In the genomic region with DNA sequence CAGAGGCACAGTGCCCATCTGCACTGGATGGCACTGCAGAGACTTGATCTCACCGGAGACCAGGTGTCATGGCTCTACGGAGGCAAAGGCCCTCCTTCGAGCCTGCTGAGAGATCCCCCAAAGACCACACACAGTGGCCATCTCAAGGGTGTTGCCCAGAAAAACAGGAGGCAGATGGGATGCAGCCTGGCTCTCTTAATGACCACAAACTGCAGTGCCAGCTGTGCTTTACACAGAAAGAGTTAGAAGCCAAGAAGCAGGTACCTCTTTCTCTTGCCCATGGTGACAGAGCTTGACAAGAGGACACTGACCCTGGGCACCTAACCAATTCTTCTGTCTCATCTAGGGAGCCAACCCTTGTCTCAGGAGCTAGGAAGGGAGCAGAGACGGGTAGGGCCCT, we compare ENCODE assay signal across 16 mouse cellular contexts. TPM values are rescaled to one million over a fixed set of nuclear protein-coding genes. Genes with fewer than 3 reads are reported as not detected.
DNase-seq lines count a peak whose midpoint lies in the region; ATAC-seq and TF ChIP-seq lines count a peak whose summit lies in the region.
"Had no signal": no experiment of that assay in that cellular context is flagged by ENCODE, and none has a peak within 500 bp of the region (broad histone marks: within the 10 kb centered on the region; RNA-seq: fewer than 3 reads in every experiment).

No protein-coding gene starts in this region.

- no peak overlapping the region for H3K4me3 ChIP-seq in forebrain, embryonic 12.5 days (replicated peaks)
- H3K4me3 ChIP-seq in forebrain, embryonic 11.5 days (ENCODE audit: low read depth, low read length): no peak overlapping the region
- H3K4me3 ChIP-seq in lung, postnatal 0 days (ENCODE audit: low read depth, low read length): no peak overlapping the region
- no peak overlapping the region for H3K4me3 ChIP-seq in midbrain, embryonic 12.5 days
- H3K4me3 ChIP-seq: heart, embryonic 12.5 days; limb, embryonic 15.5 days had no signal

- DNase-seq in forebrain, embryonic 11.5 days (ENCODE audit: low spot score): no peak
- DNase-seq in lung, postnatal 0 days (ENCODE audit: low spot score): no peak
- DNase-seq in lung, postnatal 10 days: no peak
- no peak for DNase-seq in layer of hippocampus, postnatal 10 days (ENCODE audit: low spot score in 2 of 2)
- DNase-seq in urinary bladder, postnatal 4 days (ENCODE audit: low spot score in 2 of 2): no peak
- DNase-seq: adrenal gland, postnatal 10 days; cerebellum, postnatal 14 days; kidney, postnatal 25 days; layer of hippocampus, postnatal 36 days; lung, postnatal 14 days had no signal

- TF ChIP-seq EP300 in lung, postnatal 0 days (IDR thresholded peaks at IDR 0.05): no peak

- H3K9ac ChIP-seq in forebrain, embryonic 12.5 days: peak overlapping the region; percentile 5; the same call in 1 of the 2 replicates
- H3K9ac ChIP-seq in forebrain, embryonic 11.5 days (ENCODE audit: low read length): no peak overlapping the region
- H3K9ac ChIP-seq in lung, postnatal 0 days (replicated peaks; ENCODE audit: low read depth): peak overlapping the region; percentile 12; the same call in 1 of the 2 replicates
- H3K9ac ChIP-seq in midbrain, embryonic 12.5 days (replicated peaks): no peak overlapping the region; the same call in 1 of the 2 replicates
- H3K9ac ChIP-seq: limb, embryonic 15.5 days had no signal

- peak overlapping the region; percentile 76 for H3K27ac ChIP-seq in forebrain, embryonic 12.5 days
- no peak overlapping the region; the same call in 1 of the 2 replicates for H3K27ac ChIP-seq in forebrain, embryonic 11.5 days (ENCODE audit: low read depth, low read length)
- no peak overlapping the region for H3K27ac ChIP-seq in lung, postnatal 0 days (ENCODE audit: low read length)
- H3K27ac ChIP-seq in midbrain, embryonic 12.5 days (replicated peaks): peak overlapping the region; percentile 85

- H3K9me3 ChIP-seq in forebrain, embryonic 12.5 days: no peaks in the 10 kb centered on the region
- no peaks in the 10 kb centered on the region for H3K9me3 ChIP-seq in forebrain, embryonic 11.5 days (ENCODE audit: control insufficient read depth, low read length)
- H3K9me3 ChIP-seq in lung, postnatal 0 days (ENCODE audit: low read length): no peaks in the 10 kb centered on the region
- no peaks in the 10 kb centered on the region for H3K9me3 ChIP-seq in midbrain, embryonic 12.5 days
- H3K9me3 ChIP-seq: heart, embryonic 12.5 days; limb, embryonic 15.5 days had no signal

- no peak for TF ChIP-seq CTCF in lung, postnatal 0 days (IDR thresholded peaks at IDR 0.05)

- H3K36me3 ChIP-seq in forebrain, embryonic 12.5 days (replicated peaks): peaks cover 71% of the 10 kb centered on the region
- peaks cover 9% of the 10 kb centered on the region; the same call in 1 of the 2 replicates for H3K36me3 ChIP-seq in forebrain, embryonic 11.5 days (ENCODE audit: control insufficient read depth, insufficient read depth, low read length)
- H3K36me3 ChIP-seq in lung, postnatal 0 days (ENCODE audit: insufficient read depth, low read length): peaks cover 14% of the 10 kb centered on the region
- H3K36me3 ChIP-seq in midbrain, embryonic 12.5 days: peaks cover 47% of the 10 kb centered on the region

- H3K4me1 ChIP-seq in forebrain, embryonic 12.5 days: peaks cover 78% of the 10 kb centered on the region
- H3K4me1 ChIP-seq in forebrain, embryonic 11.5 days (replicated peaks; ENCODE audit: control insufficient read depth, insufficient read depth, low read length): peaks cover 30% of the 10 kb centered on the region
- H3K4me1 ChIP-seq in lung, postnatal 0 days (ENCODE audit: insufficient read depth, low read depth, low read length): no peaks in the 10 kb centered on the region
- peaks cover 79% of the 10 kb centered on the region for H3K4me1 ChIP-seq in midbrain, embryonic 12.5 days

- peaks cover 20% of the 10 kb centered on the region; the same call in 1 of the 2 replicates for H3K27me3 ChIP-seq in forebrain, embryonic 12.5 days
- no peaks in the 10 kb centered on the region; the same call in 1 of the 2 replicates for H3K27me3 ChIP-seq in forebrain, embryonic 11.5 days (ENCODE audit: control insufficient read depth, insufficient read depth, low read length)
- no peaks in the 10 kb centered on the region for H3K27me3 ChIP-seq in lung, postnatal 0 days (replicated peaks; ENCODE audit: insufficient read depth, low read length)
- peaks cover 69% of the 10 kb centered on the region for H3K27me3 ChIP-seq in midbrain, embryonic 12.5 days
- H3K27me3 ChIP-seq: heart, embryonic 12.5 days; limb, embryonic 15.5 days had no signal

- WGBS in forebrain, embryonic 12.5 days: 56% methylated on average over 4 of the region's 4 CpGs
- 65% methylated on average over 4 of the region's 4 CpGs for WGBS in forebrain, embryonic 11.5 days
- WGBS in lung, postnatal 0 days: 50% methylated on average over 4 of the region's 4 CpGs
- WGBS in midbrain, embryonic 12.5 days: 30% methylated on average over 4 of the region's 4 CpGs

- ATAC-seq in forebrain, embryonic 12.5 days (ENCODE audit: low FRiP score): no peak
- no peak for ATAC-seq in forebrain, embryonic 11.5 days (replicated peaks; ENCODE audit: low FRiP score)
- no peak for ATAC-seq in lung, postnatal 0 days
- no peak for ATAC-seq in midbrain, embryonic 12.5 days (ENCODE audit: low FRiP score, low read depth)
- no peak for ATAC-seq in megakaryocyte, adult 5-6 weeks (ENCODE audit: poor library complexity, severe bottlenecking)

- no peak overlapping the region for H3K4me2 ChIP-seq in forebrain, embryonic 12.5 days
- no peak overlapping the region for H3K4me2 ChIP-seq in forebrain, embryonic 11.5 days (ENCODE audit: low read depth, low read length, severe bottlenecking)
- no peak overlapping the region for H3K4me2 ChIP-seq in lung, postnatal 0 days (replicated peaks; ENCODE audit: low read depth, low read length)
- peak overlapping the region; percentile 27; the same call in 1 of the 2 replicates for H3K4me2 ChIP-seq in midbrain, embryonic 12.5 days (replicated peaks)
- H3K4me2 ChIP-seq: heart, embryonic 12.5 days; limb, embryonic 15.5 days had no signal

RNA-seq across cellular contexts. Expression of a gene that starts 32.4 kb away (rescaled TPM):
- polyA plus RNA-seq in forebrain, embryonic 12.5 days (2016; fragmentation: Nextera tagmentation; extraction: Ambion mirVana): 0.23 and 0.33 TPM in 2 replicates
- 0.49 TPM in 1 of 2 replicates, not detected in the other for polyA plus RNA-seq in forebrain, embryonic 11.5 days (2014; fragmentation: Nextera tagmentation; extraction: Ambion mirVana)
- polyA plus RNA-seq in lung, postnatal 0 days (2015; fragmentation: Nextera tagmentation; extraction: Ambion mirVana): 3.8 and 5.0 TPM in 2 replicates
- 0.32 and 0.47 TPM in 2 replicates for polyA plus RNA-seq in midbrain, embryonic 12.5 days (2016; fragmentation: Nextera tagmentation; extraction: Ambion mirVana)
- 1 to 10 TPM; 2.3 to 3.7 TPM for total RNA-seq in layer of hippocampus, postnatal 10 days (2021)
- total RNA-seq in megakaryocyte, adult 5-6 weeks (2015): 0.36 TPM in 1 of 2 replicates, not detected in the other
- total RNA-seq in megakaryocyte, adult 5-6 weeks (2017): not detected in 2 replicates
- total RNA-seq: gastrocnemius, adult 18-20 months had no signal

RNA-seq across cellular contexts. Expression of a gene that starts 32.6 kb away (rescaled TPM):
- polyA plus RNA-seq in forebrain, embryonic 12.5 days (2016; fragmentation: Nextera tagmentation; extraction: Ambion mirVana): 7.8 and 8.4 TPM in 2 replicates
- 6.4 and 9.0 TPM in 2 replicates for polyA plus RNA-seq in forebrain, embryonic 11.5 days (2014; fragmentation: Nextera tagmentation; extraction: Ambion mirVana)
- 23.5 and 27.6 TPM in 2 replicates for polyA plus RNA-seq in lung, postnatal 0 days (2015; fragmentation: Nextera tagmentation; extraction: Ambion mirVana)
- polyA plus RNA-seq in midbrain, embryonic 12.5 days (2016; fragmentation: Nextera tagmentation; extraction: Ambion mirVana): 7.1 TPM in 2 replicates
- total RNA-seq in layer of hippocampus, postnatal 10 days (2021): 1 to 10 TPM; 5.0 to 6.2 TPM
- 0.36 and 1.5 TPM in 2 replicates for total RNA-seq in megakaryocyte, adult 5-6 weeks (2015)
- 0.33 and 1.1 TPM in 2 replicates for total RNA-seq in megakaryocyte, adult 5-6 weeks (2017)

Comparison
In these comparisons a context has a peak if more than half of its experiments do, and no peak if none do; other contexts are left out.
1. H3K27ac ChIP-seq: peak in forebrain, embryonic 12.5 days (single experiment) and midbrain, embryonic 12.5 days (single experiment); none in forebrain, embryonic 11.5 days (single experiment) and lung, postnatal 0 days (single experiment).
2. H3K9ac ChIP-seq: peak in forebrain, embryonic 12.5 days (single experiment) and lung, postnatal 0 days (single experiment); none in forebrain, embryonic 11.5 days (single experiment) and midbrain, embryonic 12.5 days (single experiment).